Mouse (Mus musculus) thymus, adult 2 months (tissue): ENCODE measurements at regions not wholly inside any gene's neighbourhood (a gene's known extent, or its start where the extent isn't known, plus 50 kb on each side); places are given as distances from the start of the nearest gene placed in this dataset.
A peak's percentile ranks its signal among the peaks of the same experiment; 100 is the strongest.

ENCODE experiments used
- CTCF ChIP-seq: fragments of 200-500 bp; IDR thresholded peaks from 2 replicates; pipeline ENCODE4 v1.5.1; 2012; ENCODE audit warnings: mild to moderate bottlenecking, control low read depth, low read length, moderate library complexity, borderline replicate concordance; ENCODE audit not compliant: control insufficient read depth, poor library complexity, insufficient read depth; ENCODE audit errors: extremely low read depth
- POLR2A ChIP-seq: fragments of 200-500 bp; IDR thresholded peaks from 2 replicates; pipeline ENCODE4 v1.6.1; 2012; ENCODE audit warnings: mild to moderate bottlenecking, low read length, control low read depth, moderate library complexity; ENCODE audit not compliant: control insufficient read depth, poor library complexity, insufficient read depth; ENCODE audit errors: extremely low read depth

DNA sequence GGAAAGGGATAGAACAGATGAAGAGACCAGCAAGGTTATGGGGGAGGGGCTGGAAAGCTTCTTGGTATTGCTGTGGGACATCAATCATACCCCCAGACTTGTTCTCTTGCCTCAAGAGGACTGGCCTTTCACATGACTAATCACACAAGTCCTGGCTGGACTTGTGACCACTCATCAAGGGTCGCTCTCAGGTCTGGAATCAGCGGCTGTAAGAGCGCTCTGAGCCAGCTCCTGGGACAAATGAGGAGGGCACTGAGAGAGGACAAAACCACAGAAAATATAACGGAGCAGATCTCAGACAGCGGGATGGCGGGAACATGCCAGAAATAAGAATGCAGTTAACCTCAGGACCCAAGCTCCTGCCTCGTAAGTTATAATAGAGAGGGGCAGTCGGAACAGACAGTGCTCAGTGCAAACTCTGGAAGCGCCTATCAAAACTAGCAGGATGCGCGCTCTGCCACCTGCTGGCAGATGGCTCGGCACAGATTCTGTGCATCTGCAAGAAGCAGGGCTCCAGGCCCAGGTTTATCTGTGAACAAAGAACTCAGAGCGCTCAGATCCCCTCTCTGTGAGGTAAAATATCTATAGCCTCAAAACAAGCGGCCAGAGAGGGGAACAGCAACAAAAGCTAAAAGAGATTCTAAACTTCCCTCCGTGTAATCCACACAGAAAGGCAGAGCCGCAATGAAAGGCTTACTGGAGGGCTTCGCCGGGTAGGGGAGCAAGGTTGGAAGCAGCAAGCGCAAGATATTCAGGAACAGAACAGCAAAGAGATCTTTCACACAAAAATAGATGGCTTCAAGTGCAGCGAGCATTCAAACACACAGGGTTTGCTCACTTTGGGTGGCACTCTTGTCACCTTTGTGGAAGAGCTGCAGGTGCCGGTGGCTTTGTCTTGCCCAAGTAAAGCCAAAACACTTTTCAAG lies 73.3 kb upstream of the Dap start:
- TF ChIP-seq POLR2A, result no peak
- TF ChIP-seq CTCF, result 0 out of 2 replicates have a peak, but pooled peaks have one; percentile 26
